Mouse (Mus musculus): ENCODE measurements around the gene Lrp10. TPM values are rescaled to one million over a fixed set of nuclear protein-coding genes. Genes with fewer than 3 reads are reported as not detected.
A peak's percentile ranks its signal among the peaks of the same experiment; 100 is the strongest.

Lrp10 gene
- 39.6 and 41.5 TPM in 2 replicates for polyA plus RNA-seq (2012; rRNA removed)

DNA sequence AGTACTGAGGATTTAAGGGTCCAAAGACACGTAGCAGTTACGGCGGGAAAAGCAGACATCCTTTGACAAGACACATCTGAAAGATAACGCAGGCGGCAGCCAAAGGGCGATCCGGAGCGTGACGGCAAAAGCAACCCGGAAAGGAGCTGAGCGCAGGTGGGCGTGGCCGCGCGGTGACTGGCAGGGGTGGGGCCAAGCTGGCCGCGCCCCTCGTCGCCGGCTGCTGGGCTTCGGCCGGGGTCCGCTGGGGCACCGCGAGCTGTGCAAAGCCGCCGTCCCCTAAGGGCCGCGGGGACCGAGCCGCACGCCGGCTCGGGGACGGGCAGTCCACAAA is at the start of gene Lrp10:
Lrp10 (plus strand) TSS at position 179 of the 334 bp plus-strand sequence.
- peak; percentile 93 for DNase-seq (ENCODE audit: low read depth)
- TF ChIP-seq CTCF (IDR thresholded peaks at IDR 0.05; ENCODE audit: borderline replicate concordance, extremely low read depth, insufficient read depth, insufficient read length) (no peak), POLR2A (IDR thresholded peaks at IDR 0.05; ENCODE audit: borderline replicate concordance, extremely low read depth, insufficient read depth, insufficient read length, poor library complexity, severe bottlenecking) (peak; percentile 66; the same call in 1 of the 2 replicates)

GRCm38 (mm10) chr14:54415241-54416020 is 48.5 kb upstream of the Lrp10 start:
- DNase-seq (ENCODE audit: low read depth): no peak
- TF ChIP-seq POLR2A (IDR thresholded peaks at IDR 0.05; ENCODE audit: borderline replicate concordance, extremely low read depth, insufficient read depth, insufficient read length, poor library complexity, severe bottlenecking): no peak
- no peak for TF ChIP-seq CTCF (IDR thresholded peaks at IDR 0.05; ENCODE audit: borderline replicate concordance, extremely low read depth, insufficient read depth, insufficient read length)

- TF ChIP-seq CTCF (IDR thresholded peaks at IDR 0.05; ENCODE audit: borderline replicate concordance, extremely low read depth, insufficient read depth, insufficient read length) (no peak), POLR2A (IDR thresholded peaks at IDR 0.05; ENCODE audit: borderline replicate concordance, extremely low read depth, insufficient read depth, insufficient read length, poor library complexity, severe bottlenecking) (no peak)
- no peak for DNase-seq (ENCODE audit: low read depth)
These were observed 47.6 kb upstream of the Lrp10 start for GRCm38 (mm10) chr14:54416229-54416775.

- no peak for TF ChIP-seq CTCF (IDR thresholded peaks at IDR 0.05; ENCODE audit: borderline replicate concordance, extremely low read depth, insufficient read depth, insufficient read length)
- no peak for TF ChIP-seq POLR2A (IDR thresholded peaks at IDR 0.05; ENCODE audit: borderline replicate concordance, extremely low read depth, insufficient read depth, insufficient read length, poor library complexity, severe bottlenecking)
- no peak for DNase-seq (ENCODE audit: low read depth)
These were observed 47.1 kb upstream of the Lrp10 start for GRCm38 (mm10) chr14:54416830-54417229.

DNA sequence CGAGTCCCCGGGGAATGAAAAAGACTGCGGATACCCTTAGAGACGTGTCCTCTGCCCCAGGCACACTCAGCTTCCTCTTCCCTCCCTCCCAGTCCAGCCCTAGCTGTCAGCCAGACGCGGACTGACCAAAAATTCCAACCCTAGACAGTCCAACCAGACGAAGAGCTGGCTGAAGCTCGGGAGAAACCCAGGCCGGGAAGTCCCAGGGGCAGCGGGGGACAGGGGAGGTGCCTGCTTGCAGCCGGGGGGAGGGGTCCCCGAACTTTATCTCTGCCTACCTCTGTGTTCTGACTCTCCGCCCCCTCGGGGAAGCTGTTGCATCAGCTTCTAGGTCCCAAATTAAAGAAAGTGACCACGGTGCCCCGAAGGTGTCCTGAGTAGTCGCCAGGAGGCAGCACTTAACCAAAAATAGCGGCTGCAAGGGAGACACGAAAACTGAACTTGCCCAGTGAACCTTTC is 46.3 kb upstream of the Lrp10 start, which contains the start of gene Slc7a7:
Slc7a7 (minus strand) TSS at position 158 of the 459 bp plus-strand sequence.
- no peak for DNase-seq (ENCODE audit: low read depth)
- TF ChIP-seq POLR2A (IDR thresholded peaks at IDR 0.05; ENCODE audit: borderline replicate concordance, extremely low read depth, insufficient read depth, insufficient read length, poor library complexity, severe bottlenecking) (no peak), CTCF (IDR thresholded peaks at IDR 0.05; ENCODE audit: borderline replicate concordance, extremely low read depth, insufficient read depth, insufficient read length) (peak; percentile 35; the same call in 1 of the 2 replicates)

- TF ChIP-seq CTCF (IDR thresholded peaks at IDR 0.05; ENCODE audit: borderline replicate concordance, extremely low read depth, insufficient read depth, insufficient read length) (no peak), POLR2A (IDR thresholded peaks at IDR 0.05; ENCODE audit: borderline replicate concordance, extremely low read depth, insufficient read depth, insufficient read length, poor library complexity, severe bottlenecking) (no peak)
- DNase-seq (ENCODE audit: low read depth): no peak
These were observed 42.9 kb upstream of the Lrp10 start for GRCm38 (mm10) chr14:54421014-54421413.

GRCm38 (mm10) chr14:54423406-54423805 is 40.5 kb upstream of the Lrp10 start:
- TF ChIP-seq CTCF (IDR thresholded peaks at IDR 0.05; ENCODE audit: borderline replicate concordance, extremely low read depth, insufficient read depth, insufficient read length) (peak; percentile 43; the same call in 1 of the 2 replicates), POLR2A (IDR thresholded peaks at IDR 0.05; ENCODE audit: borderline replicate concordance, extremely low read depth, insufficient read depth, insufficient read length, poor library complexity, severe bottlenecking) (no peak)

DNA sequence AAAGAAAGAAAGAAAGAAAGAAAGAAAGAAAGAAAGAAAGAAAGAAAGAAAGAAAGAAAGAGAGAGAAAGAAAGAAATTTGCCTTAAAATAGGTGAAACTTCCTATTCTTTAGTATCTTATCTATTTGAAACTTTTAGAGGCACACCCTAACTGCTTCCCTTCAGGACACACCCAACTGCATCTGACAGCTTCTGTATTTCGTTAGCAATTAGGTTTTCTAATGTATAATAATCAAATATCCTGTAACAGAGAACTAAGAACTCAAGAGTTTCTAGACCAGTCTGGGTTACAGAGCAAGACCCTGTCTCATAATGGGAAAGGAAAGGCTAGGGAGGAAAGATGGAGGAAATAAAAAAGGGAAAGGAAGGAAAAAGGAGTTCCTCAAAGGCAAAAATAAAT is 39.3 kb upstream of the Lrp10 start:
- no peak for DNase-seq (ENCODE audit: low read depth)
- no peak for TF ChIP-seq CTCF (IDR thresholded peaks at IDR 0.05; ENCODE audit: borderline replicate concordance, extremely low read depth, insufficient read depth, insufficient read length)
- no peak for TF ChIP-seq POLR2A (IDR thresholded peaks at IDR 0.05; ENCODE audit: borderline replicate concordance, extremely low read depth, insufficient read depth, insufficient read length, poor library complexity, severe bottlenecking)

More at GRCm38 (mm10) chr14:54423406-54423805, 40.5 kb upstream of the Lrp10 start:
- no peak for DNase-seq (ENCODE audit: low read depth)

GRCm38 (mm10) chr14:54425540-54425939 is 38.4 kb upstream of the Lrp10 start:
- TF ChIP-seq POLR2A (IDR thresholded peaks at IDR 0.05; ENCODE audit: borderline replicate concordance, extremely low read depth, insufficient read depth, insufficient read length, poor library complexity, severe bottlenecking): no peak
- no peak for TF ChIP-seq CTCF (IDR thresholded peaks at IDR 0.05; ENCODE audit: borderline replicate concordance, extremely low read depth, insufficient read depth, insufficient read length)
- DNase-seq (ENCODE audit: low read depth): no peak

GRCm38 (mm10) chr14:54426003-54426688 is 37.8 kb upstream of the Lrp10 start:
- TF ChIP-seq CTCF (IDR thresholded peaks at IDR 0.05; ENCODE audit: borderline replicate concordance, extremely low read depth, insufficient read depth, insufficient read length): no peak
- TF ChIP-seq POLR2A (IDR thresholded peaks at IDR 0.05; ENCODE audit: borderline replicate concordance, extremely low read depth, insufficient read depth, insufficient read length, poor library complexity, severe bottlenecking): no peak
- DNase-seq (ENCODE audit: low read depth): no peak
